Mouse (Mus musculus): ENCODE data around the gene Magi2.

GRCm38 (mm10) chr5:19933190-19933589 is 706.4 kb downstream of the Magi2 start:
- no peak for TF ChIP-seq POLR2A (IDR thresholded peaks at IDR 0.05; ENCODE audit: control insufficient read depth, extremely low read depth, insufficient read depth, low read length, poor library complexity)
- TF ChIP-seq CTCF (IDR thresholded peaks at IDR 0.05; ENCODE audit: borderline replicate concordance, control insufficient read depth, extremely low read depth, insufficient read depth, low read length, poor library complexity) = no peak

Data from thymus, adult 2 months (tissue).